Mouse (Mus musculus) kidney, adult 2 months (tissue): Measurements from ENCODE around the gene Prtg.

ENCODE experiments used
- CTCF ChIP-seq: fragments of 200-500 bp; conservative IDR thresholded peaks from 2 replicates; pipeline ENCODE4 v1.5.1; 2011; ENCODE audit warnings: low read depth, mild to moderate bottlenecking, control low read depth, low read length, moderate library complexity, mixed read lengths; ENCODE audit not compliant: insufficient read depth, insufficient read length
- POLR2A ChIP-seq: fragments of 200-500 bp; IDR thresholded peaks from one replicate; pipeline ENCODE4 v1.6.1; 2011; ENCODE audit warnings: low read depth, low read length, control low read depth

DNA sequence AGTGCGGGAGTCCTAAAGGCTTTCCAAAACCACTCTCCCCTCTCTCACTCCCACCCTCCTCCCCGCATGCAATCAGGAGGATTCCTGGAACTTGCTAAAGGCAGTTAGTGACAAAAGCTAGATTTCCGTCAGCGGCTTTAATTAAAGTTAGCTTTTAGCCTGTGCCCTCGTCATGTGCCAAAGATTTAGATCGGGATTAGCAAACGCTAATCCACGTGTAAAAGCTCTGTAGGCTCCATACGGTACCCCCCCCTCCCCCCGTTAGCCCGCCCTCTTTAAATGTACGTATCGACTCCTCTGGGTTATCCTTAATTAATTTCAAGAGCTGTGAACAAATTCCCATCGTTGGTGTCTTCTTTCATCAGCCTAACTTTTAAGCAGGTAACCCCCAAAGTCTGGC lies 528 bp upstream of the Prtg start:
- no peak for TF ChIP-seq POLR2A
- TF ChIP-seq CTCF: no peak
